ENCODE assay signal across 8 mouse cellular contexts in the genomic region with DNA sequence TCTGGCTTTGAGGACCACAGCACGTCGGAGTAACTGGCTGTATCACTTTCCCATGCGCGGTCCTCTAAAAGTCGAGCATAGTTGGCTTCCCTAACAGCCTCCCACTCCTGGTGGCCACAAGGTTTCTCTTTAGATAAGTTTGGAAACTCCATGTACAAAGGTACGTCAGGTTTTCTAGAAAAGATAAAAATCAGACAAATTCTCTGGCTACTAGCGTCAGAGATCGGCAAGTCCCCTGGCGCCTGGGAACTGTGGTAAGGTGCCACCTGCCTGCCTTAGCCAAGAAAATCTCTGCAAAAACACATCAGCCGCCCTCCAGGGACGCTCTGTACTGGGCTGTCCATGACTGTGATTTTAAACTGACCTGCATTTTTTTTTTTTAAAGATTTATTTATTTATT. TPM values are rescaled to one million over a fixed set of nuclear protein-coding genes. Genes with fewer than 3 reads are reported as not detected.
DNase-seq lines count a peak whose midpoint lies in the region; ATAC-seq lines count a peak whose summit lies in the region.

No protein-coding gene starts in this region.

- H3K9ac ChIP-seq in kidney, embryonic 14.5 days (ENCODE audit: low read depth, low read length), result no peak overlapping the region
- no peak overlapping the region for H3K9ac ChIP-seq in embryonic facial prominence, embryonic 12.5 days

- H3K9me3 ChIP-seq in kidney, embryonic 14.5 days (ENCODE audit: control insufficient read depth, low read length), result no peaks in the 10 kb centered on the region
- H3K9me3 ChIP-seq in embryonic facial prominence, embryonic 12.5 days, result no peaks in the 10 kb centered on the region

- H3K4me2 ChIP-seq in kidney, embryonic 14.5 days (replicated peaks; ENCODE audit: low read depth, low read length), result peak overlapping the region; percentile 81
- H3K4me2 ChIP-seq in embryonic facial prominence, embryonic 12.5 days (replicated peaks), result peak overlapping the region; percentile 82

- intact Hi-C loops in gastrocnemius, postnatal 14 days (cut with DNase I; ENCODE audit: low total_unique reads), result no loop called here

- peaks cover 18% of the 10 kb centered on the region for H3K27me3 ChIP-seq in kidney, embryonic 14.5 days (ENCODE audit: control insufficient read depth, insufficient read depth, low read length)
- H3K27me3 ChIP-seq in embryonic facial prominence, embryonic 12.5 days, result peaks cover 39% of the 10 kb centered on the region

- 0 out of 2 replicates have a peak, but pooled peaks cover 3% of the 10 kb centered on the region for H3K4me1 ChIP-seq in kidney, embryonic 14.5 days (ENCODE audit: control insufficient read depth, insufficient read depth, low read length)
- H3K4me1 ChIP-seq in embryonic facial prominence, embryonic 12.5 days, result peaks cover 9% of the 10 kb centered on the region

- no peak for DNase-seq in kidney, postnatal 14 days
- DNase-seq in naive thymus-derived CD4-positive, alpha-beta T cell, adult 2 months (ENCODE audit: low read depth), result peak; percentile 5
- no peak for DNase-seq in right cerebral cortex, postnatal 14 days
- DNase-seq in gastrocnemius, postnatal 14 days, result no peak
- no peak for DNase-seq in right cerebral cortex, postnatal 36 days (ENCODE audit: low spot score in 2 of 2)

- H3K4me3 ChIP-seq in kidney, embryonic 14.5 days (ENCODE audit: low read length), result peak overlapping the region; percentile 51
- peak overlapping the region; percentile 44; the same call in 1 of the 2 replicates for H3K4me3 ChIP-seq in embryonic facial prominence, embryonic 12.5 days

- WGBS in kidney, embryonic 14.5 days, result 43% methylated on average over 11 of the region's 11 CpGs
- WGBS in embryonic facial prominence, embryonic 12.5 days, result 44% methylated on average over 11 of the region's 11 CpGs

- H3K27ac ChIP-seq in kidney, embryonic 14.5 days (ENCODE audit: low read depth, low read length), result no peak overlapping the region
- no peak overlapping the region for H3K27ac ChIP-seq in embryonic facial prominence, embryonic 12.5 days

- ATAC-seq in kidney, embryonic 14.5 days (ENCODE audit: low FRiP score, low TSS enrichment), result no peak
- 0 out of 2 replicates have a peak, but pooled peaks have one; percentile 41 for ATAC-seq in embryonic facial prominence, embryonic 12.5 days (ENCODE audit: insufficient number of reproducible peaks, insufficient read depth, low FRiP score, low TSS enrichment)
- ATAC-seq in inflammation-experienced regulatory T-cells, adult 6 months, result peak; percentile 53

- H3K36me3 ChIP-seq in kidney, embryonic 14.5 days (ENCODE audit: control insufficient read depth, insufficient read depth, low read length), result no peaks in the 10 kb centered on the region
- H3K36me3 ChIP-seq in embryonic facial prominence, embryonic 12.5 days, result no peaks in the 10 kb centered on the region

RNA-seq across cellular contexts. Expression of gene Scin, which starts 0.5 kb away (rescaled TPM):
- 5.2 and 8.4 TPM in 2 replicates for polyA plus RNA-seq in kidney, embryonic 14.5 days (2014; fragmentation: Nextera tagmentation; extraction: Ambion mirVana)
- 2.0 and 3.1 TPM in 2 replicates for polyA plus RNA-seq in embryonic facial prominence, embryonic 12.5 days (2016; fragmentation: Nextera tagmentation; extraction: Ambion mirVana)
- polyA plus RNA-seq in inflammation-experienced regulatory T-cells, adult 6 months (2017; shearing (Covaris generic)), result 1 to 10 TPM; 2.1 to 9.3 (median 3.1) TPM
- total RNA-seq in gastrocnemius, postnatal 14 days (2021), result under 1 TPM; 0.64 to 0.74 TPM
